Comparison of ENCODE assay signal across 1 mouse cellular context in genomic region chr1:171713736-171714135, GRCm38 (mm10). TPM values are rescaled to one million over a fixed set of nuclear protein-coding genes. Genes with fewer than 3 reads are reported as not detected.
"Had no signal": no experiment of that assay in that cellular context is flagged by ENCODE, and none has a peak within 500 bp of the region (broad histone marks: within the 10 kb centered on the region; RNA-seq: fewer than 3 reads in every experiment).

No protein-coding gene starts in this region.

RNA-seq across cellular contexts. Expression of gene Slamf1, which starts 53.2 kb away (rescaled TPM):
- polyA plus RNA-seq: liver, adult 2 months had no signal
